Mouse (Mus musculus) gastrocnemius, postnatal 25 days (tissue): ENCODE data around the gene Ccz1. TPM values are rescaled to one million over a fixed set of nuclear protein-coding genes. Genes with fewer than 3 reads are reported as not detected.

Experiments
- DNase-seq: peaks from one replicate; pipeline ENCODE4 v3.0.0; 2022
- total RNA-seq, 2 experiments: library from RNA; stranded (reverse); gene quantifications; 1 replicate in 1 of 2; 2 replicates in 1 of 2; pipeline ENCODE4 v1.2.3; 2021

The Ccz1 gene
- total RNA-seq, 2 experiments from 2014 or later: 33.5 to 38.0 TPM

GRCm38 (mm10) chr5:143943231-143944125 lies 71.2 kb downstream of the Ccz1 start:
- DNase-seq: no peak

GRCm38 (mm10) chr5:143941588-143941987 lies 73.1 kb downstream of the Ccz1 start:
- no peak for DNase-seq

Other genes starting within 250 kb of the Ccz1 start
- gene Eif2ak1, start 197.1 kb downstream of the Ccz1 start, total RNA-seq: 10 to 100 TPM; 22.8 to 23.6 TPM
- gene Ankrd61, start 117.2 kb downstream of the Ccz1 start, total RNA-seq: not detected
- gene Aimp2, start 105.0 kb downstream of the Ccz1 start, total RNA-seq: 100 to 1,000 TPM; 125 to 189 TPM
- 1 to 10 TPM; 4.9 to 7.0 TPM for gene Pms2, start 104.9 kb downstream of the Ccz1 start, total RNA-seq
- not detected for gene Gm42421, start 86.7 kb downstream of the Ccz1 start, total RNA-seq
- gene Rsph10b, start 81.8 kb downstream of the Ccz1 start, total RNA-seq: 1 to 10 TPM in 1 of 2 experiments, under 1 TPM in 1; 0.41 to 1.2 TPM
- not detected for gene Ocm, start 11.8 kb upstream of the Ccz1 start, total RNA-seq
- 10 to 100 TPM; 17.0 to 17.3 TPM for gene Lmtk2, start 85.6 kb upstream of the Ccz1 start, total RNA-seq
- not detected for gene Bhlha15, start 175.4 kb upstream of the Ccz1 start, total RNA-seq
- gene Tecpr1, start 208.7 kb upstream of the Ccz1 start, total RNA-seq: 10 to 100 TPM; 14.4 to 15.3 TPM
- gene Bri3, start 229.6 kb upstream of the Ccz1 start, total RNA-seq: 10 to 100 TPM; 36.0 to 43.5 TPM